Mouse (Mus musculus) adipocyte (in vitro differentiated cells): Measurements from ENCODE around the gene Ipcef1.

ENCODE experiments used
- DNase-seq: peaks from one replicate; pipeline ENCODE4 v3.0.0-alpha.2; 2016; ENCODE audit warnings: low spot score

Gene Ipcef1

DNA sequence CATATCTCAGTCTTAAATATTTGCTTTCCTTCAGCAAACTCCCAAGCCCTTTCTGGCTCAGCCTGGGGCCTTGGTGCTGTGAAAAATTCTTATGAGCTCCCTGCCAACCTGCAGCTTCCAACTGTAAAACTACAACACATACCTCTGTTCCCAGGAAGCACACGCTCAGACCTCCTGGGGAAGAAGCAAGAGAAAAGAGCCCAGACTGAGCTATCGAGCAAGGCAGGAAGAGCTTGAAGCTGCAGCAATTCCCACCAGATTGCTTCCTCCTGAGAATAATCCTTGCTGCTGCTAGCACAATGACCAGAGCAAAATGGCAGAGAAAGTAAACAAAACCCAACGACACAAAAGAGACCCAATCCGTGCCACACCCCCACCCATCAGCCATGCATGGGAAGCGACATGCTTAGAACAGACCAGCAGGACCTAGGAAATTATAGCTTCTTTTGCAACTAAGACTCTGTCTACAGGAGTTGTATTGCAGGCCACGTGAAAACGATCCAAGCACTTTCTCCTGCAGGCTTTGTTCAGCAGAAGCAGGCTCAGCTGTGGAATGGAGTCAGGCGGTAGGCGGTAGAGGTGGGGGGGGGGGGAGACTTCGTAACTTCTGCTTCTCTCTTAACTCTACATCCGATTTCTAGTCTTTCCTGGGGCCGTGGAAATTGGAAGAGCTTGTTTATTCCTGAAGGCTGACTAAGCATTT lies at the start of gene Ipcef1:
TSS of gene Ipcef1 (minus strand) at position 164 of the 703 bp plus-strand sequence.
- no peak for DNase-seq

DNA sequence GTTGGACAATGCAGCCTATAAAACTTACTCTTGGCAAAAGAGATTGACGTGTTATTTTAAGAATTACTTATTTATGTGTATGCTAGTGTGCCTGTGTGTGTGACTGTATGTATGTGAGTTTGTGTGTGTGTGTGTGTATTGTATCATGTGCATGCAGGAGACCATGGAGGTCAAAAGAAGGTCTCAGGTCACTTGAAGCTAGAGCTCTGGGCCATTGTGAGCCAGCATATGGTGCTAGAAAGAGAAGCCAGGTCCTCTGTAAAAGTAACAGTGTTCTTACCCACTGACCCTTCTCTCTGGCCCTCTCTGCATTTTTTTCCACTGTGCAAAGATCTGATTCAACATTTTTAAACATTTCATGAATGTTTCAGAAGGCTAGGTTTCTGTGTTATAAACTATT lies 25.7 kb upstream of the Ipcef1 start:
- no peak for DNase-seq

DNA sequence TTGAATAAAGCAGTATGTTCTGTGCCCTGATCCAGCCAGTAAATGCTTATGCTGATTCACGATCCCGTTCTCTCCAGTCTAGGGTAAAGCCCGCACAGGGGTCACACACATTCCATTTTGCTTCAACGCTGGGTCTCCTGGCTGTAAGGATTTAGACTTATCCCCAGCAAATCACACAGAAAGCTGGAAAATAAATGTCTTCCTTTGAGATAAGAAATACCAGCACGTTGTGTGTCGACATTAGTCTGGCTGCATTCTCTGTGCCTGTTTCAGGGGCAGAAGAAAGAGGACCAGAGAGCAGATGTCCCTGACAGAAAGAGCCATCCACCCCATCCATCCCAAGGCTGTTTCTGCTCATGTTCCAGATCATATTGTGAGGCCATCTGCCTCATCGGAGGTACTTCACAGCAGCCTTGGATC lies 25.1 kb upstream of the Ipcef1 start:
- no peak for DNase-seq

DNA sequence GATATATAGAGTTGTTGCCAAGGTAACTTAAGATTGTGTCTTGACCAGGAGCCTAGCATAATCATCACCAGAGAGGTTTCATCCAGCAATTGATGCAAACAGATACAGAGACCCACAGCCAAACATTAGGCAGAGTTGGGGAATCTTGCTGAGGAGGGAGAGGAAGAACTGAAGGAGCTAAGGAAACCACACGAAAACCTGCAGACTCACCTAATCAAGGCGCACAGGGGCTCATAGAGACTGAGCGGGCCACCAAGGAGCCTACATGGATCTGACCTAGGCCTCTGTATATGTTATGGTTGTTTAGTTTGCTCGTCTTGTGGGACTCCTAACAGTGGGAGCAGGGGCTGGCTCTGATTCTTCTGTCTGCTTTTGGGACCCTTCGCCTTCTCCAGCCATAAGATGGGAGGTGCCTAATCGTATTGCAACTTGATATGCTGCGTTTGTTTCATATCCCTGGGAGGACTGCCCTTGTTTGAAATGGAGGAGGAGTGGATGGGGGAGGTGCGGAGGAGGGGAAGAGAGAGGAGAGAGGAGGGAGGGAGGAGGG lies 24.5 kb upstream of the Ipcef1 start:
- no peak for DNase-seq

DNA sequence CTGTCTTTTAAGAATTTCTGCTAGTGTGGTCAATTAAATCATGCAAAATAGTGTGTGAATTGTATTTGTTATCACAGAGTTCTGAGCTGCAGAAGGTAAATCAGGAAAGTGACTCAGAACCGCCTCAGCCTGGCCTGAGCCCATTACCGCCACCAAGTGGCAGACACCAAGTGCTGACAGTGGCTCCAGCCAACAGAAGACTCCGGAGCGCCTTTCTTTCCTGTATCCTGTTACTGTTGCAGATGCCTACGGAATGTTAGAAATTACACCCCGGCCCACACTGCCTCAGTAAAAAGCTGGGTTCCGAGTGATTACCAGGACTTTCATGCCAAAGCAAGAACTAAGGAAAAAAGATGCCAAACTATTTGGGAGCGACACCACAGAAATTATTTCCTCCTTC lies 23.9 kb upstream of the Ipcef1 start:
- DNase-seq, result peak; percentile 57

DNA sequence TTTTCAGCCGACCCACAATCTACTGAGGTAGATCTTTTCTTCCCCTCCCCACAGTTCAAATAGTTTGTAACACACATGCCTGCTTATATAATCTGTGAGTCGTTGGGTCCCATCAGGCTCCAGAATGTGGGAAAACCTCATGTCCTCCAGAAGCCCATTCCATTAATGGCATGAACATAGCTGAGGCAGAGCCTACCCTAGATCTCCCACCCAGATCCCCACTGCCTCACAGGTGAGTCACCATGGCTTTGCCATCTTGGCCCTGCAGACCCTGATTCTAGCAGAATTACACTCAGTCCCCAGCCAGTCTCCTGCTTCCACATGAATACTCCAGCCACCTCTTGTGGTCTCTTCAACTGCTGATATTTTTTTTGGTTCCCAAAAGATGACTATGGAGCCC lies 23.4 kb upstream of the Ipcef1 start:
- no peak for DNase-seq

DNA sequence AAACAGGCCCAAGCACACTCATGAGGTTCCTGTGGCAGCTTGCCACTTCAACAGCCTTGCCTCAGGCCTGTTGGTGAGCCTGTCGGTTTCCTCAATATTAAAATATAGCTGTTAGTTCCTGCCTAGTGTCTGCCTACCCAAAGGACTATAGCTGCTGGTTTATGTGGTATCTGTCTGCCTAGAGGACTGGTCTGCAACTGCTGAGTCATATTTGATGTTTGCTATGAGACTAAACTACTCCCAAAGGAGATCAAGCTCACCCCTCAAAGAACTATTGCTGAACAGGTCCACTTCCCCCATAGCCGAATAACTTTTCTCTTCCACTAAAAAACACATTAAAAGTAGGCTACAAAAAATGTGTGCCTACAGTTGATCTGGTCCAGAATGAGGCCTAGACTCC lies 22.0 kb upstream of the Ipcef1 start:
- no peak for DNase-seq

DNA sequence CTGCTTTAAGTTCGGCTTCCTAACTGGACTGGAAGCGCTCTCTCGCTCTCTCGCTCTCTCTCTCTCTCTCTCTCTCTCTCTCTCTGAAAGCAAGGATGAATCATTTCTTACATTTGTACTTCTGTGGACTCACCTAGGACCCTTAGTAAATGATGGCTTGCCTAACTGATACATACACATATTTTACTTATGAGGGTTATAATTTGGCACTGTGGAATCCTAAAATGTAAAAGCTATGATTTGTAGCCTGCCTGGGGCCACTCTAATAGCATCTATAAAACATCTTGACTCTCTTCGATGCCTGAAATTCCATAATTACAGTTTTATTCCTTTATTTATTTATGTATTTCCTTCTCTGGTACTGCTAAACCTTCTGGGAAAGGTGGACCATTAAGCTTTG lies 18.6 kb upstream of the Ipcef1 start:
- no peak for DNase-seq

DNA sequence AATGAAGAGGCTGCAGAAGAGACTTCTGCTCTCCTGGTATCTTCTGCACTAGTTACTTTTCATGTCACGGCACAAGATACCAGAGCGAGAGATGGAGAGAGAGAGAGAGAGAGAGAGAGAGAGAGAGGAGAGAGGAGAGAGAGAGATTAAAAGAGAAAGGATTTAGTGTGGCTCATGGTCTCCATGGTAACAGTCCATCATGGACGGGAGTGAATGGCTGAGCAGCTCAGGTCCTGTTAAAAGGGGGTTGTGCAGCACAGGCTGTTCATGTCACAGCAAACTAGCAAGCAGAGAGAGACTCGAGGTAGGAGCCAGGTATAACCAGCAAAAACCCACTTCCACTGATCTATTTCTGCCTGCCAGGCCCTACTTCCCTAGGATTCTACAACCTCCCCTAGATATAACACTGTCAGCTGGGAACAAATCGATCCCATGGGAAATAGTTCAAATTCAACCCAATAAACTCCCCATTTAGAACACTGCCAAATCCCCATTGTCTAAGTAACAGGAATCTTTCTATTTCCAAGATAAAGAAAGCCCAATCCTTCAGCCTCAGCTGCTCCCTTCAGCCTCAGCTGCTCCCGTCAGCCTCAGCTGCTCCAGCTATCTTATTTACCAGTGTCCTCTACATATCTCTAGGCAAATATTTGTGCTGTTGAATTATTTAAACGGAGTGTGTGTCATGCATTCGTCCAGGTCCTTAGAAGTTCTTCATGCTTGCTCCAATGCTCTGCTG lies 18.0 kb upstream of the Ipcef1 start:
- no peak for DNase-seq

DNA sequence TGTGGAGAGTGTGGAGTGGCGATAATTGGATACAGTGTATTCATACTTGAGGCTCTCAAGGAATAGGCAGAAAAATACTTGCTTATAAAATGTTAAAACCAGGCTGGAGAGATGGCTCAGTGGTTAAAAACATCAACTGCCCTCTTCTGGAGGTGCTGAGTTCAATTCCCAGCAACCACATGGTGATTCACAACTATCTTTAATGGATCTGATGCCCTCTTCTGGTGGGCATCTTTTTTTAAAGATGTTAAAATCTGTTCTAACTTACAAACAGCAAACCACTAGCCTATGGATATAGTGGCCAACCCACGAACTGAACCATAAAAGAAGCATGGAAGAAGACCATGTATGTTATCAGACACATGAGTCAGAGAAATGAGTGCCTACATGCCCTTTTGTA lies 16.8 kb upstream of the Ipcef1 start:
- DNase-seq, result no peak

DNA sequence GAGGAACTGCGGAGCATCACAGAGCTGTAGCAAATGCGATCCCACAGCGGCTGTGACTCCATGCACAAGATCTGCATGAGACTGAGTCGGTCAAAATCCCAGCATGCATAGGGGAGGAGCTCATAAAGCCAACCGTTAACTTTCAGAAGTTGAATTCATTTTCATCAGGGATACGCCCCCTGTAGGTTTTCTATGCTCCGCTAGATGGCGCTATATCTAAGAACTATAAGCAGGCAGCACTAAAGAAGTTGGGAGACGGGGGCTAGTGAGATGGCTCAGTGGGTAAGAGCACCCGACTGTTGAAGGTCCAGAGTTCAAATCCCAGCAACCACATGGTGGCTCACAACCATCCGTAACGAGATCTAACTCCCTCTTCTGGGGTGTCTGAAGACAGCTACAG lies 16.3 kb upstream of the Ipcef1 start:
- DNase-seq, result no peak

DNA sequence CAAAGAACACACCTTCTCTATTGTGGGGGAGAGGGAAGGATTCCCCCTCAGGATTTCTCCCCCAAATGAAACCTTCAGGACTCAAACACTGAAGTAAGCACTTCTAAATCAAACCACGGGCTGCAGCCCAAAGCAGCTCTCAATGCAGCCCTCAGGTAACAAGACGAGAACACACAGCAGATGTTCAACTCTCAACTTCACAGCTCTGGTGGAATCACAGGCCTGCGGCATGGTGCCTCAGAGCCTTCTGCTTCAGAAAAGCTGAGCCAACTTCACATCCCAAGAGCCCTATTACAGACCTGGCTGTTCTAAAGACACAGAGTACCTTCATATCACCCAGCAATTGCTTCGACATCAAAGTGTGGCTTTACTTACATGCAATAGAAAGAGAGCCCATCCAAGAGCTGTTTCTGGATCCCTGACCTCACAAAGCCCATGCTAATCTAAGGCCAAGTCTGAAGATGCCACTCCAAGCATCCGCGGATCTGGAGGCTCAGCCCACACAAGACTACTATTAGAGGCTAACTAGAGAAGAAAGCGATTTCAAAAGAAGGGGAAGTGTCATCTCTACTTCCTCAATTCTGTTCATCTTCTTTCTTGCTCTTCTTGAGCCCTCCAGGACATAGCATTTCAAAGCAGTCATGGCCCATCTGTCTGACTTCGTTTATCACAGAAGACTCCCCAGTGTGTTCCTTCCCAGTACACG lies 11.6 kb upstream of the Ipcef1 start:
- no peak for DNase-seq

DNA sequence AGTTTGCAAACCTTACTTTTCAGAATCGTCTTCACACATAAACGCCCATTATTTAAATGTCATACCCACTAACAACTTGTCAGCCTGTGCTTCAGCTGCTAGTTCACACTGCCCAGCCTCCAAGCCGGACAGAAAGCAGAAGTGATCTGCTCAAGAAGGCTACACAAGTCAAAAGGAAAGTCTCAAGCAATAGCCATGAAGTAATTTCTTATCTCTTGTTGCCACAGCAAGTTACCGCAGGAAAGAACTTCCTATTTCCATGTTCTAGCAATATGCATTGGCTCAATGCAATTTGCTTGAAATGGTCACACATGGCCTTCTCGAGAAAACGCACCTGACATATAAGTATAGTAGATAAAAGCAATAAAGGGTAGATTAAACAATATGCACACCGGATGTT lies 10.7 kb upstream of the Ipcef1 start:
- no peak for DNase-seq

DNA sequence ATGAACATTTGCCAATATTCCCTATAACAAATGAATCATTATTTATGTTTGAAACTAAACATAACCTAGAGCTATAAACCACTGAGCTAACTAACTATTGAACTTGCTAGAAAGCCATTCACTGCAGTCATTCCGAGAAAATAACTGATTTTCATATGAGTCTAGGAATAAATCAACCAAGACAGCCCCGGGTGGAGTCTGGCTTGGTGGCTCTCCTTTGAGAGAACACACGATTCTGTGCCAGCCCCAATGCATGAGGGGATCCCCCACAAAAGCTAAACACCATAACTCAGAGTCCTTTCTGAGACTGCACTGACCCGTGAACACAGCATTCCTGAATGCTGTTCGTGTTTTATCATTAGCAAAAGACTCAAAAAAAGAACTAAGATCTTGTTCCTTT lies 8.0 kb upstream of the Ipcef1 start:
- no peak for DNase-seq

DNA sequence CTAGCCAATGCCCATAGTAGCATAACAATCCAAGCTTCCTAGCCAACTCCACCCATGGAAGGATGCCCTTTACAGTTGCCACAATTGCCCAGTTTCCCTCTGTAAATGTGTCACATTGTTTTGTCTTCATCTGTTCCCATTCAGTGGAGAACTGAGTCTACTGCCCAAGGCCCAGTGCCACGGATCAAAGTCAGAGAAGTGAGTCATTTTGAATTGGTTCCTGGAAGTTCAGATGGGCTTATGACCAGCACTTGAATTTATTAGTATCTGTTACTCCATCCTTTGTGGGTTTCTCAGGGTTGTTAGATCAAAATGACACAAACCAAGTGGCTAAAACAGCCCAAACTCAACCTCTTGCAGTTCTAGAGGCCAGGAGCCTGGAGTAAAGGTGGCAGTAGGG lies 5.3 kb upstream of the Ipcef1 start:
- DNase-seq, result no peak

DNA sequence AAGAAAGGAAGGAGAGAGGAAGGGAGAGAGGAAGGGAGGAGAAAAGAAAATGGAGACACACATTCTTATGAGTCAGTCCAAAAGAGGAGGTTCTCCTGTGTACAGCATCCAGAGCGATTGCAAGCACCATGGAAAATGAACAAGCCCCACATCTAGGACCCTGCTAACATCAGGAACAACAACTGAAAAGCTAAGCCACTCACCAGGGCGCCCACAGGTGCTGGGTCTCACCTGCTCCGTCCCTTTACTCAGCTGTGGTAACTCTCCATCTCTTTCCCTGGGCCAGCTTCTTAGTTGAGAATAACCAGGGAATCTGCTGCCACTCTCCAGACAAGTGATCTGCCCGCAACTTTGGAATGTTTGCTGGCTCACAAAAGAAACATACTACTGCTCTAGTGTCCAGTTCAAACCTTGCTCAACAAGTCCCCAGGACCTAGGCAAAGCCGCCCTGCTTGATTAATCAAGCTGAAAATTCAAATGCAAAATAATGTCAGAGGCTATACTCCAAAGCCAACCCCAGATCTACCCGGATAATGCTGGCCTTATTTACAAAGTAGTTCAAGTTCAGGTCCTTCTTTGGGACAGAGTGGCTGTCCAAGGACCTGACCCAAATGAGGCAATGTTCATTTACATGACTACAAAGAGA lies 2.4 kb upstream of the Ipcef1 start:
- no peak for DNase-seq

DNA sequence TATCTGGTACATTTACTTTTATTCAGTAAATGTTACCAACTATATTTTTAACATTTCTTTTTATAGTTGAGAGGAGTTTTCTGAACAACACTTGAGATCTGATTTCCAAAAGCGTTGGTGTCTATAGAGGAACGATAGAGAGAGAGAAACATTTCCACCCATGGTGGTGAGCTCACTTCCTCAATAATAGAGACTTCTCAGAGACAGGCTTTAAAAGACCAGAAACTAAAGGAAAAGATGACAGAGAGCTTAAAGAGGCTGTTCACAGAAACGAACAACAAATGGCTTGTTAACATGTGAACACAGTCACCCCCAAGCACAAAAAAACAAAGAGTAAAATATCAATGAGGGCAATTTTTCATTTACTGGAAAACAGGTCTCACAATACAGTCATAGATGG lies 2.4 kb downstream of the Ipcef1 start:
- no peak for DNase-seq

DNA sequence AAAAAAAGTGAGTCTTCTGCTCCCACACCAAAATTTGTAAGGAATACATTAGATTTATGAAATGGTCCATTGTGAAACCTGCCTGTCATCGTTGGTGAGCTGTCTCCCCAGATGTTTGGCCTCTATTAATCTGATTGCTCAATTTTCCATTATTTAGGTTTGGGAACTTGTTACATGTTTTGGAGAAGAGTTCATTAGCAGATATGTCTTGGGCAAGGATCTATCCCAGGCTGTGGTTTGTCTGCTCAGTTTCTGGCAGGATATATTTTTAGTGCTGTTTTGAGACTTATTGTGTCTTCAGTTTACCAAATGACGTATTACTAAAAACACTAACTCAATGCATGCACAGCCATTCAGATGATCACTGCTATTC lies 4.4 kb downstream of the Ipcef1 start:
- peak; percentile 64 for DNase-seq

DNA sequence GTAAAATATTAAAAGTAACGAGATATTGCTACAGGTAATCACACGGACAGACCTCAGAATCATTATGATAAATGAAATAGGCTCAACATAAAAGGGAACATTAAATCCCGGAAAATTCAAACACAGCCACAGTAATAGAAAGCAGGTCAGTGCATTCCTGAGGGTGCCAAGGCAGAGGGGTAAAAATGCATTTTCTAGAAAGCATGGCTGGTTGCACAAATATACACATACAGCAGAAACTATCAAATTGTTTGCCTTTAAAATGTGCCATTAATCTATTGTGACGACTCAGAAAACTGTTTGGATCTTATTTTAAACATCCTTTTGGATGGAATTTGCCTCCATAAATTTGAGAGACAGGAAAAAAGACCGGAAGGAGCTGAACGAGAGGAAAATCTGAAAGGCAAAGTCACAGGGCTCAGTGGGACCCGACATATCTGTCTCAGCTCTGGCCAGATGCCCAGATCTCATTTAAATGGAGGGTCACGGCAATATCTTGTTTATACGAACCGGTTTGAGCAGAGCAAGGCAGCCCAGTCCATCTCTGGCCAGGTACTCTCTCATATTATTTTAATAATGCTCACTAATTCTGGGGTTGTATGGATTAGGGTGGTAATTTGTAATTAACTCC lies 4.9 kb downstream of the Ipcef1 start:
- DNase-seq, result peak; percentile 19

DNA sequence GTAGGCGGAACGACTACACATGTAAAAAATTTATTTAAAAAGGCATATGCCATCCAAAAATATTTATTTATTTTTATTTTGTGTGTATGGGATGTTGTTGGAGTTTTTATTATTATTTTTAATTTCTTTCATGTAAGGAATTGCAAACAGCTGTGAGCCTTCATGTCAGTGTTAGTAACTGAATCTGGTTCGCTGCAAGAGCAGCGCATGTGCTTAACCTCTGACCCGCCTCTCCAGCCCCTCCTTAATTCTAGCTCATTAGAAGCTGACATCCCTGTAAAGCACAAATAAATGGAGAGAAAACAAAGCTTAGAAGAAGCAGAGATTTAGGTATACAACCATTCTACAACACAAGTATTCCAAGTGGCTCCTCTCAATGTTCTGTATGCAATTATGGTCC lies 8.4 kb downstream of the Ipcef1 start:
- no peak for DNase-seq

DNA sequence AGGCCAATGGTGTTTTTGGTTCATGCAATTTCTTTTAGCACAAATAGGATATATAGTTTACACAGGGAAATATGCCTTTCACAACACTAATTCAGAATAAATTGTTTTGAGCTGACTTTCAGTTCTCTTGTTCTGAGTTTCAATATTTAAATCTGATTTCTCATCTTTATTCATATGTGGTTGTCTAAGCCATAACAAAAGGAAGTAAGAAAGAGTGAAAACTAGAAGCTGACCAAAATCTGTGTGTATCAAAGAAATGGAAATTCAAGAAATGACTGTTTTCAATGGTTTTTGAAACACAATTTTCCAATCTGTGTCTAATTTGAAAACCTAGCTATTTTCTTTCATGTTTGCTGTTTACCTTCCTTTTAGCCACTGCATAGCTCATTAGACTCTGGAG lies 11.2 kb downstream of the Ipcef1 start:
- DNase-seq, result no peak

DNA sequence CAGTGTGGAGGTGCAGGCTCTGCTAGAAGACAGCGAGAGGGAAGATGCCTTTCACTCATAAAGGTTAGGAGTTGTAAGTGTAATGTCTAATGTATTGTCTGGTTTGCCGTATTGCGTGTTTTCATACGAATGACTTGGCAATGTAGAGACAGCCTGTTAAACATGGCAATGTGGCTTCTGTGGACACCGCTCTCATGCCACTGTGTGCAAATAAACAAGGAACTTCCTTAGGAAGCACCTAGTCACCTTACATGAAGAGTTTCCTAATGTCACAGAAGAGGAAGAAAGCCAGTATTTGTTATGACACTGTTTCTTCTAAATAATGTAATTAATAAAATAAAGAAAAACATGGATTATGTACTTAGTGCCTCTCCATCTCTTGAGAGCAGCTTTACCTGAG lies 15.1 kb downstream of the Ipcef1 start:
- DNase-seq, result no peak
